Mouse (Mus musculus): ENCODE measurements at regions not wholly inside any gene's neighbourhood (a gene's known extent, or its start where the extent isn't known, plus 50 kb on each side); places are given as distances from the start of the nearest gene placed in this dataset.

GRCm38 (mm10) chr2:106101002-106101401 is 97.7 kb upstream of the Dnajc24 start:
- ATAC-seq (replicated peaks; ENCODE audit: low FRiP score, low read depth) (no peak), DNase-seq (ENCODE audit: low spot score) (no peak)
- Histone ChIP-seq H3K4me2 (ENCODE audit: low read length) (no peak overlapping the region), H3K9ac (ENCODE audit: low read depth, low read length) (no peak overlapping the region), H3K27ac (no peak overlapping the region), H3K27me3 (ENCODE audit: insufficient read depth, low read length) (no peaks in the 10 kb centered on the region), H3K9me3 (replicated peaks; ENCODE audit: low read length) (no peaks in the 10 kb centered on the region), H3K36me3 (ENCODE audit: insufficient read depth, low read length) (no peaks in the 10 kb centered on the region), H3K4me3 (replicated peaks; ENCODE audit: low read depth, low read length) (no peak overlapping the region), H3K4me1 (replicated peaks; ENCODE audit: insufficient read depth, low read length) (no peaks in the 10 kb centered on the region)
- no peak for TF ChIP-seq CTCF (IDR thresholded peaks at IDR 0.05; ENCODE audit: low read depth)
- WGBS: 91% methylated on average over 2 of the region's 2 CpGs

- no peaks in the 10 kb centered on the region for H3K27me3 ChIP-seq (ENCODE audit: insufficient read depth, low read length)
- DNase-seq (ENCODE audit: low spot score) (peak; percentile 29), ATAC-seq (replicated peaks; ENCODE audit: low FRiP score, low read depth) (no peak)
- no peaks in the 10 kb centered on the region for H3K4me1 ChIP-seq (replicated peaks; ENCODE audit: insufficient read depth, low read length)
- 51% methylated on average over 8 of the region's 8 CpGs for WGBS
- H3K27ac ChIP-seq: no peak overlapping the region
- no peak overlapping the region for H3K4me3 ChIP-seq (replicated peaks; ENCODE audit: low read depth, low read length)
- H3K36me3 ChIP-seq (ENCODE audit: insufficient read depth, low read length): no peaks in the 10 kb centered on the region
- peak; percentile 41 for TF ChIP-seq CTCF (IDR thresholded peaks at IDR 0.05; ENCODE audit: low read depth)
- no peak overlapping the region for H3K4me2 ChIP-seq (ENCODE audit: low read length)
- H3K9ac ChIP-seq (ENCODE audit: low read depth, low read length): no peak overlapping the region
- no peaks in the 10 kb centered on the region for H3K9me3 ChIP-seq (replicated peaks; ENCODE audit: low read length)
Observed at GRCm38 (mm10) chr2:106086121-106086520, 82.8 kb upstream of the Dnajc24 start.

GRCm38 (mm10) chr2:106083801-106084800 is 80.8 kb upstream of the Dnajc24 start:
- ATAC-seq (replicated peaks; ENCODE audit: low FRiP score, low read depth): no peak
- TF ChIP-seq CTCF (IDR thresholded peaks at IDR 0.05; ENCODE audit: low read depth): no peak
- Histone ChIP-seq H3K27me3 (ENCODE audit: insufficient read depth, low read length) (no peaks in the 10 kb centered on the region), H3K4me3 (replicated peaks; ENCODE audit: low read depth, low read length) (no peak overlapping the region), H3K9ac (ENCODE audit: low read depth, low read length) (no peak overlapping the region), H3K9me3 (replicated peaks; ENCODE audit: low read length) (no peaks in the 10 kb centered on the region), H3K36me3 (ENCODE audit: insufficient read depth, low read length) (no peaks in the 10 kb centered on the region), H3K4me1 (replicated peaks; ENCODE audit: insufficient read depth, low read length) (no peaks in the 10 kb centered on the region), H3K4me2 (ENCODE audit: low read length) (no peak overlapping the region), H3K27ac (no peak overlapping the region)
- DNase-seq (ENCODE audit: low spot score): no peak
- 26% methylated on average over 11 of the region's 11 CpGs for WGBS

- no peak for TF ChIP-seq CTCF (IDR thresholded peaks at IDR 0.05; ENCODE audit: low read depth)
- no peak for ATAC-seq (replicated peaks; ENCODE audit: low FRiP score, low read depth)
- Histone ChIP-seq H3K27ac (no peak overlapping the region), H3K4me1 (replicated peaks; ENCODE audit: insufficient read depth, low read length) (no peaks in the 10 kb centered on the region), H3K4me3 (replicated peaks; ENCODE audit: low read depth, low read length) (no peak overlapping the region), H3K27me3 (ENCODE audit: insufficient read depth, low read length) (no peaks in the 10 kb centered on the region), H3K9ac (ENCODE audit: low read depth, low read length) (no peak overlapping the region), H3K36me3 (ENCODE audit: insufficient read depth, low read length) (no peaks in the 10 kb centered on the region), H3K4me2 (ENCODE audit: low read length) (no peak overlapping the region), H3K9me3 (replicated peaks; ENCODE audit: low read length) (no peaks in the 10 kb centered on the region)
- WGBS: 69% methylated on average over 8 of the region's 8 CpGs
- no peak for DNase-seq (ENCODE audit: low spot score)
Observed at GRCm38 (mm10) chr2:106083001-106083400, 79.7 kb upstream of the Dnajc24 start.

- Histone ChIP-seq H3K9me3 (replicated peaks; ENCODE audit: low read length) (no peaks in the 10 kb centered on the region), H3K27me3 (ENCODE audit: insufficient read depth, low read length) (no peaks in the 10 kb centered on the region), H3K9ac (ENCODE audit: low read depth, low read length) (no peak overlapping the region), H3K4me3 (replicated peaks; ENCODE audit: low read depth, low read length) (no peak overlapping the region), H3K4me1 (replicated peaks; ENCODE audit: insufficient read depth, low read length) (no peaks in the 10 kb centered on the region), H3K27ac (no peak overlapping the region), H3K4me2 (ENCODE audit: low read length) (no peak overlapping the region), H3K36me3 (ENCODE audit: insufficient read depth, low read length) (no peaks in the 10 kb centered on the region)
- peak; percentile 82 for TF ChIP-seq CTCF (IDR thresholded peaks at IDR 0.05; ENCODE audit: low read depth)
- ATAC-seq (replicated peaks; ENCODE audit: low FRiP score, low read depth) (0 out of 2 replicates have a peak, but pooled peaks have one; percentile 13), DNase-seq (ENCODE audit: low spot score) (peak; percentile 66)
- WGBS: 3% methylated on average over 7 of the region's 7 CpGs
Observed at GRCm38 (mm10) chr2:106081951-106082350, 78.6 kb upstream of the Dnajc24 start.

GRCm38 (mm10) chr2:106080626-106081025 is 77.3 kb upstream of the Dnajc24 start:
- no peak for DNase-seq (ENCODE audit: low spot score)
- no peak overlapping the region for H3K4me3 ChIP-seq (replicated peaks; ENCODE audit: low read depth, low read length)
- 67% methylated on average over 9 of the region's 9 CpGs for WGBS
- H3K9me3 ChIP-seq (replicated peaks; ENCODE audit: low read length): no peaks in the 10 kb centered on the region
- H3K36me3 ChIP-seq (ENCODE audit: insufficient read depth, low read length): no peaks in the 10 kb centered on the region
- H3K9ac ChIP-seq (ENCODE audit: low read depth, low read length): no peak overlapping the region
- H3K27ac ChIP-seq: no peak overlapping the region
- no peak for TF ChIP-seq CTCF (IDR thresholded peaks at IDR 0.05; ENCODE audit: low read depth)
- no peak overlapping the region for H3K4me2 ChIP-seq (ENCODE audit: low read length)
- no peaks in the 10 kb centered on the region for H3K27me3 ChIP-seq (ENCODE audit: insufficient read depth, low read length)
- ATAC-seq (replicated peaks; ENCODE audit: low FRiP score, low read depth): no peak
- no peaks in the 10 kb centered on the region for H3K4me1 ChIP-seq (replicated peaks; ENCODE audit: insufficient read depth, low read length)

Data from kidney, postnatal 0 days (tissue).